Mouse (Mus musculus) bone marrow macrophage, adult 2 months (primary cell): ENCODE measurements around the gene C1qtnf3. TPM values are rescaled to one million over a fixed set of nuclear protein-coding genes. Genes with fewer than 3 reads are reported as not detected.
"Not testable (repeated sequence)": the region's sequence is repeated elsewhere in the genome, so short reads cannot be mapped to it uniquely, and the experiment has no call there.

Experiments
- H3K27ac ChIP-seq: 2 replicates; pipeline ENCODE4 v1.5.1; 2012; ENCODE audit warnings: low read depth, low read length; ENCODE audit not compliant: insufficient read depth
- H3K4me1 ChIP-seq: 2 replicates; pipeline ENCODE4 v1.6.1; 2012; ENCODE audit warnings: low read length; ENCODE audit not compliant: control insufficient read depth, insufficient read depth
- H3K4me3 ChIP-seq: 2 replicates; pipeline ENCODE4 v1.5.1; 2012; ENCODE audit warnings: mild to moderate bottlenecking, low read length, moderate library complexity; ENCODE audit not compliant: insufficient read depth
- CTCF ChIP-seq: IDR thresholded peaks from 2 replicates; pipeline ENCODE4 v1.5.1; 2012; ENCODE audit warnings: low read depth, mild to moderate bottlenecking, low read length, moderate library complexity
- POLR2A ChIP-seq: IDR thresholded peaks from 2 replicates; pipeline ENCODE4 v1.6.1; 2012; ENCODE audit warnings: mild to moderate bottlenecking, low read depth, low read length, borderline replicate concordance
- polyA plus RNA-seq: library from polyadenylated mRNA; stranded (reverse); fragments of >200 nt; gene quantifications from 2 replicates; pipeline ENCODE4 v1.2.4, GENCODE M21; 2012; ENCODE audit not compliant: missing spikeins, insufficient read depth, insufficient read length

C1qtnf3 gene
- polyA plus RNA-seq, 1 experiment, result not detected

GRCm38 (mm10) chr15:10956706-10957105 lies 4.6 kb downstream of the C1qtnf3 start:
- Histone ChIP-seq H3K27ac (no peak overlapping the region), H3K4me1 (peaks cover 3% of the 10 kb centered on the region; the same call in 1 of the 2 replicates), H3K4me3 (no peak overlapping the region)
- TF ChIP-seq POLR2A, result no peak
- no peak for TF ChIP-seq CTCF

- Histone ChIP-seq H3K27ac (no peak overlapping the region), H3K4me1 (no peaks in the 10 kb centered on the region), H3K4me3 (no peak overlapping the region)
- TF ChIP-seq CTCF (no peak), POLR2A (no peak)
Observed at GRCm38 (mm10) chr15:10959277-10960026, 7.3 kb downstream of the C1qtnf3 start.

DNA sequence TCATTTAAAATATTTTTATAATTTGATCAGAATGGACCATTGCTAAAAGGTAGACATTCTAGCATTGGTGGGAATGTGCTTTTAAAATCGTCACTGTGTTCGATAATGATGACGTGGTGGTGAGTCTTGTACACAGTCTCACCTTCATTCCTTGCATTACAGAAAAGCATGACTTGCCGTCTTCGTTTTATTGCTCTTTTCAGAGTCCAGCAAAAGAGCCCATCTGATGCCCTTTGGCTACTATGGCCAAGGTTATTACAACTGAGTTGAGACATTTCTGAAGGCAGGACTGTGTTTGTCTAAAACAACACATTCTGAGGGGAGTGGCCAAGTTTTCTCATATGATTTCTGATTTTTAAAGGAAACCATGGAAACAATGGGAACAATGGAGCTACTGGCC lies 8.1 kb downstream of the C1qtnf3 start:
- H3K4me1 ChIP-seq, result no peaks in the 10 kb centered on the region
- no peak overlapping the region for H3K27ac ChIP-seq
- H3K4me3 ChIP-seq, result no peak overlapping the region
- TF ChIP-seq CTCF (no peak), POLR2A (no peak)

- TF ChIP-seq CTCF (no peak), POLR2A (no peak)
- Histone ChIP-seq H3K27ac (no peak overlapping the region), H3K4me3 (no peak overlapping the region), H3K4me1 (no peaks in the 10 kb centered on the region)
Observed at GRCm38 (mm10) chr15:10962601-10963000, 10.5 kb downstream of the C1qtnf3 start.

- no peak for TF ChIP-seq CTCF
- TF ChIP-seq POLR2A, result no peak
- H3K4me1 ChIP-seq, result no peaks in the 10 kb centered on the region
- H3K27ac ChIP-seq, result no peak overlapping the region
- H3K4me3 ChIP-seq, result no peak overlapping the region
Observed at GRCm38 (mm10) chr15:10969439-10969838, 17.3 kb downstream of the C1qtnf3 start.

DNA sequence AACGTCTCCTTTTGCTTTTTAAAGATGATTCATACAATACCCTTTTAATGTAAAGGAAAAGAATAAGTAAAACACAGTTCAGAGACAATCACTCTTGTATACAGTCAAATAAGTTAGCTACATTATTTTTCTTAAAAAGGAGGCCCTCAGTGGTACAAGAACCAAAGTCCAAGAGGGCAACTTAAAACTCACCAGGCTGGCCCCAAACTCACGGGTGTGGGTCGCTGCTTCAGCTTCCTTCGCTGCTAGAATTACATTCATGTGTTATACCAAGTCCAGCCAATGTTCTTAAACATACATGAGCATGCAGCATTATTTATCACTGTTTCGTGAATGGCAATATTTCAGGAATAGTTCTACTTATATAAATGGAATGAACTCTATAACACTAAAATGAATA lies 18.6 kb downstream of the C1qtnf3 start:
- no peak overlapping the region for H3K4me3 ChIP-seq

DNA sequence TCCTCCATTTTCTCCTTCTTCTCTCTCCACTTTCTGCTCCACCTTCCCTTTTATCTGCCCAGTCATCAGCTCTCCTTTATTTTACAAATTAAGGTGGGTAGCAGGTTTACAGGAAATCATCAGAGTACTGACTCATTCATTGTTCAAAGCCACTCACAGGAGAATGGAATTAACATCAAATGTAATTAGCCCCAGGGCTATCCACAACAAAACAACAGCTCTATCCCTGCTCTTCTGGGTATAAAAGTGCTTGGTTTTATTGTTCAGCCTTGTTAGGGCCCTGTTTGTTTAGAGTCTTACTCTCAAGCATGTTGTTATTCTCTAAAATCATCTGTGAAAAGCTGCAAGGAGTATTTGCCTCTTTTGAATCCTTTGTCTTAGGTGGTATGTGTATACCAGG lies 25.0 kb downstream of the C1qtnf3 start:
- Histone ChIP-seq H3K4me1 (0 out of 2 replicates have a peak, but pooled peaks cover 2% of the 10 kb centered on the region), H3K4me3 (no peak overlapping the region), H3K27ac (no peak overlapping the region)
- no peak for TF ChIP-seq POLR2A
- TF ChIP-seq CTCF, result no peak

More for the DNA sequence above, 18.6 kb downstream of the C1qtnf3 start:
- Histone ChIP-seq H3K4me1 (no peaks in the 10 kb centered on the region), H3K27ac (no peak overlapping the region)
- TF ChIP-seq POLR2A (no peak), CTCF (no peak)

DNA sequence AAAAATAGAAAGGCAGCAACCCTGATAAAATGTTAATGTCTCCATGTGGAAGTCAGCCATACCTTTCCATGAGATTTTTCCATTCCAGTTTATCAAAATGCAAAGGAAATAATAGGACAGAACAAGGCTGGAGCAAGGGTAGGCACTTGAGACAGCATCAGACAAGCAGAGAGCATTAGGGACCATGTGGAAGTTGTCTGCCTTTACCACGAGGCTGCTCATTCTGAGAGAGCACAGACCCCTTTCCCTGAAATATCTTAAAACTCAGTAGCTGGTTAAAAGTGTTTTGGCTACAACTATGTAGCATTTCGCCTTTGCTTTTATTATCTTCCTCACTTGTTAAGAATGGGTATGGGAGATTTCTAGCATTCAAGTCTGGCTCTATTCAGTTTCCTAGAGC lies 28.6 kb downstream of the C1qtnf3 start:
- Histone ChIP-seq H3K27ac (no peak overlapping the region), H3K4me1 (peaks cover 4% of the 10 kb centered on the region), H3K4me3 (no peak overlapping the region)
- TF ChIP-seq POLR2A (no peak), CTCF (no peak)

DNA sequence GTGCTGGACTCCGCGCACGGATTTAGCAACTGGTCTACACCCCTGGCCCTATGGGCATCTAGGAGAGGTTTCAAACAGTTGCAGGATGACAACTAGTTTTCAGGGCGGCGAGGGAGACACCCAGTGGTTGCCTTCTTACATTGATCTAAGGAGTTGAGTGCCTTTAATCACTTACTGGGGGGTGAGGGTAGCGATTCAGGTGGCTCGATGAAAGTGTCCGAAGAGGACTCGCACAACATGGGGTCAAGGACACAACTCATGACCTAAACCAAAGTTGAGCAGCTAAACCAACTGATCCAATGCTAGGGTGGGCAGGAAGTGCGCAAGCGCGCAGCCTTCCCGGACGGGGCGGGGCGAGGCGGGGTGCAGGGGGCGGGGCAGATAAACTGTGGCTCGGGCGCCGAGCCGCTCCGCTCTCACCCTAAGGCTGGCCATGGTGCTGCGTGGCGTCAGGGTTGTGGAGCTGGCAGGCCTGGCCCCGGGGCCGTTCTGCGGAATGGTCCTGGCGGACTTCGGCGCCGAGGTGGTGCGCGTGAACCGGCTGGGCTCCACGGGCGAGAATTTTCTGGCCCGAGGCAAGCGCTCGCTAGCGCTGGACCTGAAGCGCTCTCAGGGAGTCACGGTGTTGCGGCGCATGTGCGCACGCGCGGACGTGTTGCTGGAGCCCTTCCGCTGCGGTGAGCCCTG lies 29.4 kb downstream of the C1qtnf3 start, which contains the start of gene Amacr:
Gene Amacr (plus strand): TSS at position 380 of the 687 bp plus-strand sequence.
- TF ChIP-seq POLR2A (no peak; the same call in 1 of the 2 replicates), CTCF (peak; percentile 53; the same call in 1 of the 2 replicates)
- Histone ChIP-seq H3K4me1 (peaks cover 4% of the 10 kb centered on the region), H3K27ac (peak within 1 kb of the TSS; percentile 64), H3K4me3 (peak within 1 kb of the TSS; percentile 84)

DNA sequence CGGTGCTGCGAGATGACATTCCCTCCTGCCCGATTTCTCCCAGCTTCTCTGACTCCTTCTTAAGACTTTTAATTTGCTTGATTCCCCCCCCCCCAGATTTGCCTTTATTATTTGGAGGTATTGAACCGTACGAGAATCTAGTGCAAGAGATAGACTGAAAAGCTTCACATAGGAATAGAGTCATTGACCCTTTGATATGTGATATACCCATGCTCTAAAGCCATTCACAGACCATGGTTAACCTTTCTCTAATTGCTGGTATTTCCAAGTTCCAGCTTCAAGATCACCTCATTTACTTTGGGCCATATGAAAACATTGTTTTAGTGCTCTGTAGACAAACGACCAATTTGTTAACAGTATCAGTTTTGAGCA lies 29.9 kb downstream of the C1qtnf3 start:
- peaks cover 4% of the 10 kb centered on the region for H3K4me1 ChIP-seq
- peak overlapping the region; percentile 84 for H3K4me3 ChIP-seq
- H3K27ac ChIP-seq, result no peak overlapping the region
- no peak for TF ChIP-seq POLR2A
- TF ChIP-seq CTCF, result no peak

DNA sequence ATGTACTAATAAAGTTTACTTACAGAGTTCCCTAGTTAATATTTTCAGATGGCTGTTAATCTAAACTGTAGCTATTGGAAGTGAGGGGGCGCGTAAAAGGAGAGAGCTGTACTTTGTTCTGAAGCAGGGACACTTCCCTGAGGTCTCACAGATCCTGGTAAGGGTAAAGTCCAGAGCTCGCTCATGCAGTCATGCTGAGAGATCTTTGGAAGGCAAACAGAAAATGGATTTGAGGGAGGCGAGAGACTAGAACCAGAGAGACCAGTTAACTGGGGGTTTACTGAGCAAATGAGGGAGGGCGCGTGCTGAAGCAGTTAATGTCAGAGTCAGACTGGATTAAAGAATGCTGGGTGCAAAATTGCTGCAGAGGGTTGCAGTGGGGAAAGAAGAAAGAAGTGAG lies 33.6 kb downstream of the C1qtnf3 start:
- H3K4me1 ChIP-seq, result peaks cover 3% of the 10 kb centered on the region
- H3K4me3 ChIP-seq, result no peak overlapping the region
- TF ChIP-seq CTCF (no peak), POLR2A (no peak)
- H3K27ac ChIP-seq, result no peak overlapping the region

- not testable (repeated sequence) for H3K4me3 ChIP-seq, H3K27ac ChIP-seq, H3K4me1 ChIP-seq
Observed at GRCm38 (mm10) chr15:10986477-10986876, 34.3 kb downstream of the C1qtnf3 start.
